Mouse (Mus musculus) forebrain, postnatal 0 days (tissue): ENCODE measurements around the gene Rpap1. TPM values are rescaled to one million over a fixed set of nuclear protein-coding genes. Genes with fewer than 3 reads are reported as not detected.
A peak's percentile ranks its signal among the peaks of the same experiment; 100 is the strongest.
"Not testable (repeated sequence)": the region's sequence is repeated elsewhere in the genome, so short reads cannot be mapped to it uniquely, and the experiment has no call there.

Experiments used
- ATAC-seq: fragments of 200-750 bp; cut with Nextera tagmentation; 2 replicates; pipeline ENCODE4 v1.8.0; 2017; ENCODE audit warnings: mild to moderate bottlenecking, moderate library complexity
- DNase-seq: peaks from one replicate; pipeline ENCODE4 v3.0.0-alpha.2; 2015
- H3K27ac ChIP-seq: fragments of 300-500 bp; sonication (generic); 2 replicates; pipeline ENCODE4 v1.5.1; 2014; ENCODE audit warnings: low read depth, mild to moderate bottlenecking, antibody characterized with exemption, low read length, moderate library complexity, mixed read lengths
- H3K27me3 ChIP-seq: fragments of 300-500 bp; sonication (generic); 2 replicates; pipeline ENCODE4 v1.6.1; 2014; ENCODE audit warnings: mild to moderate bottlenecking, low read length, mixed read lengths; ENCODE audit not compliant: insufficient read depth
- H3K36me3 ChIP-seq: fragments of 300-500 bp; sonication (generic); 2 replicates; pipeline ENCODE4 v1.6.1; 2014; ENCODE audit warnings: mild to moderate bottlenecking, moderate library complexity; ENCODE audit not compliant: insufficient read depth
- H3K4me1 ChIP-seq: fragments of 300-500 bp; sonication (generic); 2 replicates; pipeline ENCODE4 v1.6.1; 2014; ENCODE audit warnings: antibody characterized with exemption; ENCODE audit not compliant: insufficient read depth
- H3K4me2 ChIP-seq: fragments of 300-500 bp; sonication (generic); 2 replicates; pipeline ENCODE4 v1.6.1; 2014; ENCODE audit warnings: low read depth, mild to moderate bottlenecking, moderate library complexity
- H3K4me3 ChIP-seq: fragments of 300-500 bp; sonication (generic); 2 replicates; pipeline ENCODE4 v1.5.1; 2014; ENCODE audit warnings: low read depth, low read length, mixed read lengths
- H3K9ac ChIP-seq: fragments of 300-500 bp; sonication (generic); 2 replicates; pipeline ENCODE4 v1.6.1; 2014; ENCODE audit warnings: mild to moderate bottlenecking
- H3K9me3 ChIP-seq: fragments of 300-500 bp; sonication (generic); 2 replicates; pipeline ENCODE4 v1.6.1; 2016; ENCODE audit warnings: low read length
- CTCF ChIP-seq: sonication (generic); IDR thresholded peaks from 2 replicates; pipeline ENCODE4 v1.5.1; 2016; ENCODE audit warnings: antibody characterized with exemption, control low read depth, low read depth
- WGBS: fragments of 180-500 bp; shearing (Covaris S2); extraction: QIAGEN DNeasy Blood & Tissue Kit; methylation state at CpG from one replicate; pipeline ENCODE4 v1.1.7; 2014; 5-methylcytosine and 5-hydroxymethylcytosine counted together
- polyA plus RNA-seq: library from polyadenylated mRNA; unstranded; fragments of >200 nt; fragmentation: Nextera tagmentation; extraction: Ambion mirVana; gene quantifications from 2 replicates; pipeline ENCODE4 v1.2.1, GENCODE M21; 2015
- total RNA-seq: library from RNA; depleted of rRNA; stranded (reverse); fragments of >200 nt; gene quantifications from 2 replicates; pipeline ENCODE4 v1.2.3, GENCODE M21; 2014; rRNA removed

Rpap1 gene
- total and polyA plus RNA-seq, 2 experiments from 2014 or later = 9.9 to 20.4 TPM

- Histone ChIP-seq H3K4me1 (no peaks in the 10 kb centered on the region), H3K9ac (peak within 1 kb of the TSS; percentile 56), H3K36me3 (no peaks in the 10 kb centered on the region), H3K4me2 (peak within 1 kb of the TSS; percentile 89), H3K9me3 (no peaks in the 10 kb centered on the region), H3K27ac (no peak within 1 kb of the TSS), H3K27me3 (peaks cover 30% of the 10 kb centered on the region), H3K4me3 (peak within 1 kb of the TSS; percentile 54)
- no peak for TF ChIP-seq CTCF
- DNase-seq (peak; percentile 59), ATAC-seq (peak; percentile 66)
- 1% methylated on average over 49 of the region's 53 CpGs for WGBS
Observed at GRCm38 (mm10) chr2:119741581-119742411, 45.5 kb downstream of the Rpap1 start, which contains the start of gene Itpka. Gene Itpka (plus strand): TSS chr2:119742337.

- 30% methylated on average over 2 of the region's 2 CpGs for WGBS
Observed at GRCm38 (mm10) chr2:119740567-119740966, 46.8 kb downstream of the Rpap1 start.

GRCm38 (mm10) chr2:119737124-119737523 lies 50.2 kb downstream of the Rpap1 start:
- Histone ChIP-seq H3K4me1 (no peaks in the 10 kb centered on the region), H3K9me3 (no peaks in the 10 kb centered on the region), H3K27ac (no peak overlapping the region), H3K9ac (no peak overlapping the region), H3K4me3 (no peak overlapping the region), H3K27me3 (peaks cover 7% of the 10 kb centered on the region; the same call in 1 of the 2 replicates), H3K4me2 (no peak overlapping the region), H3K36me3 (peaks cover 34% of the 10 kb centered on the region)
- ATAC-seq = no peak
- no peak for TF ChIP-seq CTCF
- WGBS = 28% methylated on average over 12 of the region's 12 CpGs
- DNase-seq = no peak

More at GRCm38 (mm10) chr2:119740567-119740966, 46.8 kb downstream of the Rpap1 start:
- Histone ChIP-seq H3K27me3 (peaks cover 30% of the 10 kb centered on the region), H3K9ac (no peak overlapping the region), H3K9me3 (no peaks in the 10 kb centered on the region), H3K4me3 (no peak overlapping the region), H3K27ac (no peak overlapping the region), H3K36me3 (peaks cover 4% of the 10 kb centered on the region; the same call in 1 of the 2 replicates), H3K4me1 (no peaks in the 10 kb centered on the region), H3K4me2 (no peak overlapping the region)
- no peak for ATAC-seq
- no peak for TF ChIP-seq CTCF
- DNase-seq = no peak

- H3K4me2 ChIP-seq = no peak overlapping the region
- no peak overlapping the region for H3K9ac ChIP-seq
- no peaks in the 10 kb centered on the region for H3K27me3 ChIP-seq
- H3K4me1 ChIP-seq = no peaks in the 10 kb centered on the region
- 90% methylated on average over 4 of the region's 4 CpGs for WGBS
- no peak for ATAC-seq
- H3K4me3 ChIP-seq = no peak overlapping the region
- H3K9me3 ChIP-seq = no peaks in the 10 kb centered on the region
- DNase-seq = no peak
- H3K27ac ChIP-seq = no peak overlapping the region
- no peak for TF ChIP-seq CTCF
- H3K36me3 ChIP-seq = peaks cover 88% of the 10 kb centered on the region
Observed at GRCm38 (mm10) chr2:119730735-119731134, 56.6 kb downstream of the Rpap1 start.

- ATAC-seq (no peak), DNase-seq (no peak)
- Histone ChIP-seq H3K27me3 (no peaks in the 10 kb centered on the region), H3K27ac (no peak overlapping the region), H3K36me3 (peaks cover 83% of the 10 kb centered on the region), H3K4me2 (no peak overlapping the region), H3K9ac (no peak overlapping the region), H3K4me1 (no peaks in the 10 kb centered on the region), H3K9me3 (no peaks in the 10 kb centered on the region), H3K4me3 (no peak overlapping the region)
- WGBS = 95% methylated on average over 3 of the region's 3 CpGs
- no peak for TF ChIP-seq CTCF
Observed at GRCm38 (mm10) chr2:119727762-119728416, 59.4 kb downstream of the Rpap1 start.

- H3K36me3 ChIP-seq = peaks cover 82% of the 10 kb centered on the region
- no peaks in the 10 kb centered on the region for H3K27me3 ChIP-seq
- H3K9ac ChIP-seq = no peak overlapping the region
- TF ChIP-seq CTCF = no peak
- 94% methylated on average over 8 of the region's 8 CpGs for WGBS
- no peak for DNase-seq
- H3K4me1 ChIP-seq = no peaks in the 10 kb centered on the region
- no peak overlapping the region for H3K27ac ChIP-seq
- H3K4me3 ChIP-seq = no peak overlapping the region
- no peak for ATAC-seq
- H3K4me2 ChIP-seq = no peak overlapping the region
- no peaks in the 10 kb centered on the region for H3K9me3 ChIP-seq
Observed at GRCm38 (mm10) chr2:119721070-119721469, 66.3 kb downstream of the Rpap1 start.

GRCm38 (mm10) chr2:119715868-119716267 lies 71.5 kb downstream of the Rpap1 start:
- H3K4me3 ChIP-seq, ATAC-seq, H3K4me1 ChIP-seq, H3K9me3 ChIP-seq, DNase-seq, H3K9ac ChIP-seq, H3K27me3 ChIP-seq, H3K27ac ChIP-seq, H3K4me2 ChIP-seq: not testable (repeated sequence)
- peaks cover 62% of the 10 kb centered on the region for H3K36me3 ChIP-seq
- 89% methylated on average over 2 of the region's 2 CpGs for WGBS

Other genes starting within 250 kb of the Rpap1 start
- gene Exd1, start 239.9 kb downstream of the Rpap1 start, total RNA-seq = 0.77 and 0.81 TPM in 2 replicates
- gene Exd1, start 239.9 kb downstream of the Rpap1 start, polyA plus RNA-seq = 0.42 and 0.73 TPM in 2 replicates
- gene Chp1, start 239.8 kb downstream of the Rpap1 start, total RNA-seq = 53.9 and 69.8 TPM in 2 replicates
- gene Chp1, start 239.8 kb downstream of the Rpap1 start, polyA plus RNA-seq = 52.3 and 58.9 TPM in 2 replicates
- gene Nusap1, start 169.2 kb downstream of the Rpap1 start, total RNA-seq = 6.1 and 7.6 TPM in 2 replicates
- gene Nusap1, start 169.2 kb downstream of the Rpap1 start, polyA plus RNA-seq = 8.1 and 8.6 TPM in 2 replicates
- gene Oip5, start 169.1 kb downstream of the Rpap1 start, total RNA-seq = 2.8 and 5.4 TPM in 2 replicates
- 3.1 and 4.5 TPM in 2 replicates for gene Oip5, start 169.1 kb downstream of the Rpap1 start, polyA plus RNA-seq
- 26.9 and 27.6 TPM in 2 replicates for gene Ndufaf1, start 124.7 kb downstream of the Rpap1 start, total RNA-seq
- gene Ndufaf1, start 124.7 kb downstream of the Rpap1 start, polyA plus RNA-seq = 41.3 and 42.0 TPM in 2 replicates
- gene Rtf1, start 112.5 kb downstream of the Rpap1 start, total RNA-seq = 28.0 and 33.5 TPM in 2 replicates
- gene Rtf1, start 112.5 kb downstream of the Rpap1 start, polyA plus RNA-seq = 49.6 and 68.6 TPM in 2 replicates
- 7.4 and 11.9 TPM in 2 replicates for gene Itpka, start 45.2 kb downstream of the Rpap1 start, total RNA-seq
- 7.4 and 8.7 TPM in 2 replicates for gene Itpka, start 45.2 kb downstream of the Rpap1 start, polyA plus RNA-seq
- 1.3 and 1.7 TPM in 2 replicates for gene Ltk, start 27.1 kb downstream of the Rpap1 start, total RNA-seq
- gene Ltk, start 27.1 kb downstream of the Rpap1 start, polyA plus RNA-seq = 0.48 and 0.56 TPM in 2 replicates
- gene Tyro3, start 10.2 kb upstream of the Rpap1 start, total RNA-seq = 46.6 and 47.5 TPM in 2 replicates
- gene Tyro3, start 10.2 kb upstream of the Rpap1 start, polyA plus RNA-seq = 17.3 and 18.5 TPM in 2 replicates
- gene Mga, start 109.7 kb upstream of the Rpap1 start, total RNA-seq = 42.2 and 69.7 TPM in 2 replicates
- gene Mga, start 109.7 kb upstream of the Rpap1 start, polyA plus RNA-seq = 6.9 and 11.4 TPM in 2 replicates
- gene Mapkbp1, start 185.2 kb upstream of the Rpap1 start, total RNA-seq = 38.6 and 42.5 TPM in 2 replicates
- 6.5 and 7.4 TPM in 2 replicates for gene Mapkbp1, start 185.2 kb upstream of the Rpap1 start, polyA plus RNA-seq
- gene Jmjd7, start 239.9 kb upstream of the Rpap1 start, total RNA-seq = 12.7 and 14.6 TPM in 2 replicates
- 16.4 and 16.9 TPM in 2 replicates for gene Jmjd7, start 239.9 kb upstream of the Rpap1 start, polyA plus RNA-seq
- gene Gm28042, start 240.0 kb upstream of the Rpap1 start, total RNA-seq = 4.3 and 7.5 TPM in 2 replicates
- 0.72 and 1.2 TPM in 2 replicates for gene Gm28042, start 240.0 kb upstream of the Rpap1 start, polyA plus RNA-seq
- 8.5 and 11.1 TPM in 2 replicates for gene Pla2g4b, start 245.9 kb upstream of the Rpap1 start, total RNA-seq
- 0.13 and 0.48 TPM in 2 replicates for gene Pla2g4b, start 245.9 kb upstream of the Rpap1 start, polyA plus RNA-seq